Mouse (Mus musculus) large intestine, adult 2 months (tissue): Measurements from ENCODE around the gene Rab43. TPM values are rescaled to one million over a fixed set of nuclear protein-coding genes. Genes with fewer than 3 reads are reported as not detected.
A peak's percentile ranks its signal among the peaks of the same experiment; 100 is the strongest.

Experiments used
- DNase-seq: peaks from one replicate; pipeline ENCODE4 v3.0.0-alpha.2; 2012; ENCODE audit warnings: low read depth, low spot score
- WGBS: fragments of 180-500 bp; shearing (Covaris S2); methylation state at CpG from one replicate; pipeline ENCODE4 v1.1.7; 2018; 5-methylcytosine and 5-hydroxymethylcytosine counted together
- polyA plus RNA-seq: library from polyadenylated mRNA; depleted of rRNA; stranded (reverse); fragments of >200 nt; gene quantifications from 2 replicates; pipeline ENCODE4 v1.2.3, GENCODE M21; 2012; rRNA removed

The Rab43 gene
- polyA plus RNA-seq: 48.8 and 74.9 TPM in 2 replicates

DNA sequence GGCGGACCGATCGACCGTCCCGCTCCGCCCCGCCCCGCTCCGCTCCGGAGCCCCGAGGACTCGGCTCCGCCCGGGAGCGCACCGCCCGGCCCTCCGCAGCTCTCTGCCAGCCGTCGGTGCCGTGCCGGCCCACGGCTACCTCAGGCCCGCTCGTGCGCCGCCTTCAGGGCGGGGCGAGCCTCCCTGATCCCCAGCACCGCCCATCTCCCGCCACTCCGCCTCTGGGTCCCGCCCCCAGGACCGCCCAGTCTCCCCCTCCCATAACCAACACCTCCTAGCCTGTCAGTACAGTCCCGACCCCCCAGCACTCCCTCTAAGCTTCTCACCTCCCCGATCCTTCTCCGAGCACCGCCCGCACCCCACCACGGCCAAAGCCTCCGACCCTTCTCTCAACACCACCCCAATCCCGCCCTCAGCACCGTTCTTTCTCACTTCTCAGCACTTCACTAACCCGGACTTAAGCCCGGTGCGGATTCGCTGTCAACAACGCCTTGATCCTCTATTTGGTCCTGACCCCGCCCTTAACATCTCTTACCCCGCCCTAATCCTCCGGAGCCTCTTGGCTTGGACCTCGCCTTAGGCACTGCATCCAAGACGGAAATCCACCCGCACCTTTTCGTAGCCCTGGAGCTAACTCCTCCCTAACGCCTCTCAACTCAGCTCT lies at the start of gene Rab43:
Gene Rab43 (minus strand): TSS at position 490 of the 664 bp plus-strand sequence.
- under 1% methylated on average over 56 of the region's 56 CpGs for WGBS

GRCm38 (mm10) chr6:87857071-87857470 lies 45.1 kb upstream of the Rab43 start:
- no peak for DNase-seq
- 32% methylated on average over 1 of the region's 1 CpGs for WGBS

More for the DNA sequence above, at the start of gene Rab43:
- peak; percentile 79 for DNase-seq

GRCm38 (mm10) chr6:87853446-87853845 lies 41.5 kb upstream of the Rab43 start:
- no peak for DNase-seq

DNA sequence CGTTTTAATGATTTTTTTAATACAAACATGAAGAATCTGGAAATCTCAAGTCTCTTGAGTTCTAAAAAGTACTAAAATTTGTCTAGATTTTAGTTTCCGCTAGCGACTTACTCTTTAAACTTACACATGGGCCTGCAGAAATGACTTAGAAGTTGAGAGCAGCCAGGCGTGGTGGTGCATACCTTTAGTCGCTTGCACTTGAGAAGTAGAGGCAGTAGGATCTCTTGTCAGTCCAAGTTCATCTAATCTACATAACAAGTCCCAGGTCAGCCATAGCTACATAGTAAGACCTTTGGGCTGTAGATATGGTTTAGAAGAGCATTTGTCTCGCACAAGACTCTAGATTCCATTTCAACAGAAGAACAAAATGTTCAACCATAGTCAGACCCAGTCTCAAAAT lies 39.9 kb upstream of the Rab43 start:
- 93% methylated on average over 6 of the region's 6 CpGs for WGBS
- no peak for DNase-seq

More at GRCm38 (mm10) chr6:87853446-87853845, 41.5 kb upstream of the Rab43 start:
- WGBS: 83% methylated on average over 4 of the region's 4 CpGs

- DNase-seq: peak; percentile 85
- WGBS: 1% methylated on average over 55 of the region's 55 CpGs
These were observed 39.1 kb upstream of the Rab43 start, which contains the start of gene Cnbp for GRCm38 (mm10) chr6:87850900-87851614. Cnbp (minus strand) TSS chr6:87851106.

- whole genome bisulfite sequencing: under 1% methylated on average over 73 of the region's 73 CpGs
- DNase-seq: no peak
These were observed 38.4 kb upstream of the Rab43 start for GRCm38 (mm10) chr6:87850155-87850899.

DNA sequence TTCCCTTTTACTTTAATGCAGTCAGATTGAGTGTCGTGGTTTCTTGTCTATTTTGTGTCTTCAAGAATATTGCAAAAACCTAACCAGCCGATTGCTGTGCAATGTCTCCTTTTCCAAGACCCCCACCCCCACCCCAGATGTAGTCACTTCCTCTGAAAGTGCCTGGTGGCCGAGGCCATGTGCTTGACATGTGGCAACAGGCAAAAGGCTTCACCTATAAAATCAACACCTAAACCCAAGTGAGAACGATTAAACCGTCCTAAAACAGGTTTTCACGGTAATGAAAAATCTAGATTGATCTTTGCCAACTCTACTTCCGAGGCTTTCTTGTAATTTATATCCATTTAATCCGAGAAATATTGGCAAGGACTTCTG lies 37.8 kb upstream of the Rab43 start:
- under 1% methylated on average over 8 of the region's 8 CpGs for WGBS
- DNase-seq: no peak

DNA sequence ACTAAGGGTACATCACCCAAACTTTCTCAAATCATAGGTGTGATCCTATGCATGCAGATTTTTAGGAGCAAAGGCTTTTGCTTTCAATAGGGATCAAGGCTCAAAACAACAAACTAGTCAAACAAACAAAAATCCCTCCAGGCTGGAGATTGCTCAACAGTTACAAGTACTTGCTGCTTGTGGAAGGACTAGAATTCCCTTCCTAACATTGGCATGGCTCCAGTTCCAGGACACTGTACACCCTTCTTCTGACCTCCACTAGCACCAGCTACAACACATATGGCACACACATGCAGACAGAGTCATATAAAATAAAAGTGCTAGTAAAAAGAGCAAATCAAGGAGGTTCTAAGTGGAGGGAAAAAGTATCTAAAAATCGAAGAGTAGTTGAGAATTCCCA lies 34.8 kb upstream of the Rab43 start:
- no peak for DNase-seq
- WGBS: 32% methylated on average over 1 of the region's 1 CpGs

GRCm38 (mm10) chr6:87845031-87845695 lies 33.2 kb upstream of the Rab43 start:
- 82% methylated on average over 13 of the region's 13 CpGs for WGBS
- no peak for DNase-seq

- DNase-seq: no peak
- WGBS: 8% methylated on average over 1 of the region's 1 CpGs
These were observed 30.3 kb upstream of the Rab43 start for GRCm38 (mm10) chr6:87842254-87842653.

DNA sequence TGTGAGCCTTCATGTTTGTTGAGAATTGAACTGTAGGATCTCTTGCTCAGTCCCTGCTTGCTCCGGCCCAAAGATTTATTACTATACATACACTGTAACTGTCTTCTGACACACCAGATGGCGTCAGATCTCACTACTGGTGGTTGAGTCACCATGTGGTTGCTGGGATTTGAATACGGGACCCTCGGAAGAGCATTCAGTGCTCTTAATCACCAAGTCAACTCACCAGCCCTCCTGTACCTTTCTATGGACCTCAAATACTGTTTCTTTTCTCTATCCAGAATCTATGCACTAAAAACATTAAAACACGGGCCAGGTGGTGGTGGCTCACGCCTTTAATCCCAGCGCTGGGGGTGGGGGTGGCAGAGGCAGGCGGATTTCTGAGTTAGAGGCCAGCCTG lies 29.7 kb upstream of the Rab43 start:
- WGBS: 68% methylated on average over 8 of the region's 8 CpGs
- no peak for DNase-seq

- no peak for DNase-seq
- 42% methylated on average over 11 of the region's 11 CpGs for WGBS
These were observed 27.9 kb upstream of the Rab43 start for GRCm38 (mm10) chr6:87839797-87840341.

DNA sequence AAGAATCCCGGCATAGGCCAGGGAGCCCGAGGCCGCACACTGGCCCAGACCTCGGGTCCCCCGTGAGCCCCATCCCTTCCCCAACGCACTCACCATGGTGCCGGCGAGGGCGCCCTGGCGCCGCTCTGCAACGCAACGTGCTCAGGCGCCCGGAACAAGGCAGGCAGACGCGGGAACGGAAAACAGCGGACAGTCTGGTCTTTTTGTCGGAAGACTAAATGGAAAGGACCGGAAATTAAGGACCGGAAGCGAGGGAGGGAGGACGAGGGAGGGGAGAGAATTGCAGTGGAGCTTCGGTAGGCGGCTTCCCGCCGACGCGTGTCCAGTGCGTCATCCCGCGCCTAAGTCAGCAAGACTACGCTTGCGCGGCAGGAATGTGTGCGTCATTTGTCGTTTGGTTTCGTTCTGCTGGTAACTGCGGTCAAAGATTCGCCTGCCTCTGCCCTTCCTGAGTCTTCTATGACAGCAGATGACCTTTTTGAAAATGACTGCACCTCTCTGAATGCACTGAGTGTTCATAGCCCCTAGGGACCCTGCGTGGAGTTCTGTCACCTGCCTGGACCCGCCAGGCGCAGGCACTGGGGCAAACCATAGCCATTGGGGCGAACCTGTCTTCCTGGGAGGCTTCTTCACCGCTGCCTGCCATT lies 26.7 kb upstream of the Rab43 start, which contains the start of gene Isy1:
Gene Isy1 (minus strand): TSS at position 248 of the 647 bp plus-strand sequence.
- DNase-seq: peak; percentile 95
- under 1% methylated on average over 46 of the region's 46 CpGs for WGBS

- WGBS: 97% methylated on average over 7 of the region's 7 CpGs
- no peak for DNase-seq
These were observed 23.7 kb upstream of the Rab43 start, which contains the start of gene Gm45140 for GRCm38 (mm10) chr6:87835695-87836094. Gm45140 (minus strand) TSS chr6:87835795.

DNA sequence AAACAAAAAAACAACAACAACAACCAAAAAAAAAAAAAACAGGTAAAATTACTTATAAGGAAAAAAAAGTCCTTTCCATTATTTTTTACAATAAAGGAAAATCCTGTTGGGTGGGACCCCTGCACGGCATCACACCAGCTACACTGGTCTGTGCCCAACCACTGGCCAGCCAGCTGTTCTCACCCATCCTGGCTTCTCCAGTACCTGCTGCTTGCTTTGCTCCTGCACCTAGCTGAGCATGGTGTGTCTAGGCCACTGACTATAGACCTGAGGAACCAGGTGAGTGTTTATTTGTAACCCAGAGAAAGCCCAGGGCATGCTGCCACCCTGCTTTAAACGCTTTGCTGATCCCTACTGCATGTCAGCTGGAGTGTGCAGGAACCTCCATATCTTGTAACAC lies 8.4 kb upstream of the Rab43 start:
- DNase-seq: no peak
- 94% methylated on average over 2 of the region's 2 CpGs for WGBS

DNA sequence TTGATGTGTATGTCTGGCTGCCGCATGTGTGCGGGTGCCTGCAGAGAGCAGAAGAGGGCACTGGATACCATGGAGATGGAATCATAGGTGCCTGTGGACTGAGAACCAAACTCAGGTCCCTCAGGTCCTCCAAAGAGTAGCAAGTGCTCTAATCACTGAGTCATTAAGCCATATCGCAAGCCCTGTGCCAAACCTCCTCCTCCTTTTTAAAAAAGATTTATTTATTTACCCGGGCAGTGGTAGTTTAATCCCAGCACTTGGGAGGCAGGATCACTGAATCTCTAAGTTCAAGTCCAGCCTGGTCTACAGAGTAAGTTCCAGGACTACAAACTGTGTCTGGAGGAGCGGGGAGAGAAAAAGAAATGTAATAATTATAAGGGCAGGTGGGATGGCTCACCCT lies 2.5 kb upstream of the Rab43 start:
- no peak for DNase-seq
- 88% methylated on average over 5 of the region's 5 CpGs for WGBS

GRCm38 (mm10) chr6:87812656-87813055 lies 692 bp upstream of the Rab43 start:
- 89% methylated on average over 1 of the region's 1 CpGs for WGBS
- DNase-seq: no peak

- DNase-seq: no peak
- 1% methylated on average over 77 of the region's 77 CpGs for WGBS
These were observed 973 bp downstream of the Rab43 start for GRCm38 (mm10) chr6:87810713-87811669.
